Mouse (Mus musculus): ENCODE measurements around the gene Agr3. TPM values are rescaled to one million over a fixed set of nuclear protein-coding genes. Genes with fewer than 3 reads are reported as not detected.

The Agr3 gene
- polyA plus RNA-seq, 1 experiment from 2014 or later, result not detected

DNA sequence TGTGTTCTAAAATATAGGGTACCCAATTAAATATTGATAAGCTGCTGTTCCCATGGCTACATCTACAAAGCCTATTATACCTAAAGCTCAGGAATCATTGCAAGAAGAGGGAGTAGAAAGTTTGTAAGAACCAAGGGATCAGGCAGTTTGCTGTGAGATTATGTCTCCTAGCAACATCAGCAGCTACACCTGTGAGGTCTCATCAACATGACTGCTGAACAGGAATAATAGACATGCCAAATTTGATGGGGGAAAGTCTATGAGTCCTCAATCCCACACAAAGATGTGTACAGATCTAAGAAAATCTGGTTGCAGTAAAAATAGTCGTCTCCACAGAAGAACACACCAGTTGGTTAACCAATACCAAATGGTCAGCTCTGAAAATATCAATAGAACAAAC is 26.3 kb downstream of the Agr3 start:
- no peak overlapping the region for H3K27ac ChIP-seq
- H3K4me3 ChIP-seq, result no peak overlapping the region
- 73% methylated on average over 1 of the region's 1 CpGs for WGBS
- no peaks in the 10 kb centered on the region for H3K4me1 ChIP-seq
- no peaks in the 10 kb centered on the region for H3K27me3 ChIP-seq (ENCODE audit: low read depth, poor library complexity, severe bottlenecking)
- DNase-seq (ENCODE audit: low spot score), result no peak
- H3K9me3 ChIP-seq (replicated peaks), result no peaks in the 10 kb centered on the region
- H3K36me3 ChIP-seq, result no peaks in the 10 kb centered on the region

DNA sequence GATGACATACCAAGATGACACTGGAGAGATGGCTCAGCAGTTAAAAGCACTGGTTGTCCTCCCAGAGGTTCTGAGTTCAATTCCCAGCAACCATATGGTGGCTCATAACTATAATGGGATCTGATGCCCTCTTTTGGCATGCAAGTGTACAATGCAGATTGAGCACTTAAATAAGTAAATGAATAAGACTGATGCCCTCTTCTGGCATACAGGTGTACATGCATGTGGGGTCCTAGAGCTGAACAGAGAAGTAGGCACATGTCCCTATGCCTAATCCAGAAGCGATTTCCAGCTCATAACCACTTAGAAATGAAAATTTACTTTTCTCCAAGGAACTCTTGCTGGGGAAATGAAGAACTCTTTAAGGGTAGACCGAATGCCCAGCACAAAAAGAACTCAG is 31.8 kb downstream of the Agr3 start:
- no peak for DNase-seq (ENCODE audit: low spot score)
- H3K27ac ChIP-seq, result no peak overlapping the region
- no peaks in the 10 kb centered on the region for H3K27me3 ChIP-seq (ENCODE audit: low read depth, poor library complexity, severe bottlenecking)
- no peak overlapping the region for H3K4me3 ChIP-seq
- no peaks in the 10 kb centered on the region for H3K36me3 ChIP-seq
- no peaks in the 10 kb centered on the region for H3K4me1 ChIP-seq
- 79% methylated on average over 2 of the region's 2 CpGs for WGBS
- no peaks in the 10 kb centered on the region for H3K9me3 ChIP-seq (replicated peaks)

DNA sequence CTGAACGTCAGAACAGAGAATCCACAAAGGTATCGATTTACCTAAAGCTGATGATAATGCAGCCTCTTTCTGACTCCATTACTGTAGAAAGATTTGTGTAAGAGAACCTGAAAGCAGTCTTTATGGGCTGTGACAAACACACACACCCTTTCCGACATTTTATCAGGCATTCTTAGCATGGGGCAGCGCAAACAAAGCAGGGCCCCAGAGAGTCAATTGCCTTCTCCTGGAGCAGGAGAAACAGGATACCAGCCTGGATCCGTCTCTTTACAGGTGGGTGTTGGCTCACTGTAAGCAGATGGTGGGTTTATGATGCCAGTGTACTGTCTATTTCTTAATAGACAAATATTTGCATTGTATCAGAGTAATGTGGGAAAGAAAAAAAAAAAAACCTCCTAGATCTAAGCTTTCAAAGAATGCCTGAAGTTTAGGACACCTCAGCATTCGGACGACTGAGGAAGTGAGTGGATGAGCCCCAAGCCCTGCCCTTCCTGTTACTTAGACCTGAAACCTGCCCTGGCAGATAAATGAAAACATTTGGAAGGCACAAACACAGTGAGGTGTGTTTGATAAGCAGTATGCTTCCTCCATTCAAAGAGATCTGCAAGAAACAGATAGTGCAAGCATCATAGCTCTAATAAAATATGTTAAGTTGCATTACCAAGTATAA is 40.8 kb downstream of the Agr3 start:
- no peak overlapping the region for H3K27ac ChIP-seq

GRCm38 (mm10) chr12:35966768-35967141 is 41.3 kb downstream of the Agr3 start:
- no peak overlapping the region for H3K4me3 ChIP-seq
- no peaks in the 10 kb centered on the region for H3K36me3 ChIP-seq
- H3K27me3 ChIP-seq (ENCODE audit: low read depth, poor library complexity, severe bottlenecking), result no peaks in the 10 kb centered on the region
- WGBS, result 80% methylated on average over 7 of the region's 7 CpGs
- no peak for DNase-seq (ENCODE audit: low spot score)
- H3K9me3 ChIP-seq (replicated peaks), result no peaks in the 10 kb centered on the region
- H3K27ac ChIP-seq, result no peak overlapping the region
- H3K4me1 ChIP-seq, result no peaks in the 10 kb centered on the region

More for the DNA sequence above, 40.8 kb downstream of the Agr3 start:
- Histone ChIP-seq H3K4me3 (no peak overlapping the region), H3K27me3 (ENCODE audit: low read depth, poor library complexity, severe bottlenecking) (no peaks in the 10 kb centered on the region), H3K9me3 (replicated peaks) (no peaks in the 10 kb centered on the region), H3K4me1 (no peaks in the 10 kb centered on the region), H3K36me3 (no peaks in the 10 kb centered on the region)
- WGBS, result 63% methylated on average over 7 of the region's 7 CpGs
- DNase-seq (ENCODE audit: low spot score), result no peak

- H3K27ac ChIP-seq, result no peak overlapping the region
- H3K27me3 ChIP-seq (ENCODE audit: low read depth, poor library complexity, severe bottlenecking), result no peaks in the 10 kb centered on the region
- H3K9me3 ChIP-seq (replicated peaks), result no peaks in the 10 kb centered on the region
- no peaks in the 10 kb centered on the region for H3K4me1 ChIP-seq
- no peaks in the 10 kb centered on the region for H3K36me3 ChIP-seq
- no peak for DNase-seq (ENCODE audit: low spot score)
- no peak overlapping the region for H3K4me3 ChIP-seq
- 93% methylated on average over 3 of the region's 3 CpGs for WGBS
These were observed 50.5 kb downstream of the Agr3 start for GRCm38 (mm10) chr12:35975898-35976297.

GRCm38 (mm10) chr12:35977633-35978246 is 52.3 kb downstream of the Agr3 start:
- H3K9me3 ChIP-seq (replicated peaks), result no peaks in the 10 kb centered on the region
- no peak overlapping the region for H3K27ac ChIP-seq
- H3K4me3 ChIP-seq, result no peak overlapping the region
- peaks cover 6% of the 10 kb centered on the region for H3K4me1 ChIP-seq
- WGBS, result 44% methylated on average over 6 of the region's 6 CpGs
- no peak for DNase-seq (ENCODE audit: low spot score)
- H3K27me3 ChIP-seq (ENCODE audit: low read depth, poor library complexity, severe bottlenecking), result no peaks in the 10 kb centered on the region
- no peaks in the 10 kb centered on the region for H3K36me3 ChIP-seq

DNA sequence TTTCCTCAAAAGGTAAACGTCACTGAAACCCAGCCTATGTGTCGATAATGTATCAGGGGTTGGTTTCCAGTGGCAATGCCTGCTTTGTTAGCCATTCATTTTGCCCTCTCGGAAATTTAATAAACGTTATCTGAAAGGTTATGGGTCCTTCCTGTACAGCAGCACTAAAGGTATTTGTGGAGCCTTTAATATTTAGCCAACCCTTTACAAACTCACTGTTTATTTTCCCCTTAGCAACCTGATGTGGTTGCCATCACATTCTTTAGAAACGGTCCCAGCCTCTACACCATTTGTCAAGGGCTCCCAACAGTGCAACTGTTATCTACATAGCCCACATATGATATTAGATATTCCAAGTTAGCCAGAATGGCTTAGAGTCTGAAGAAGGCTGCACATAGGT is 54.2 kb downstream of the Agr3 start:
- H3K4me3 ChIP-seq, result no peak overlapping the region
- H3K36me3 ChIP-seq, result no peaks in the 10 kb centered on the region
- peaks cover 6% of the 10 kb centered on the region for H3K4me1 ChIP-seq
- H3K9me3 ChIP-seq (replicated peaks), result no peaks in the 10 kb centered on the region
- no peak overlapping the region for H3K27ac ChIP-seq
- no peak for DNase-seq (ENCODE audit: low spot score)
- no peaks in the 10 kb centered on the region for H3K27me3 ChIP-seq (ENCODE audit: low read depth, poor library complexity, severe bottlenecking)
- 89% methylated on average over 5 of the region's 5 CpGs for WGBS

DNA sequence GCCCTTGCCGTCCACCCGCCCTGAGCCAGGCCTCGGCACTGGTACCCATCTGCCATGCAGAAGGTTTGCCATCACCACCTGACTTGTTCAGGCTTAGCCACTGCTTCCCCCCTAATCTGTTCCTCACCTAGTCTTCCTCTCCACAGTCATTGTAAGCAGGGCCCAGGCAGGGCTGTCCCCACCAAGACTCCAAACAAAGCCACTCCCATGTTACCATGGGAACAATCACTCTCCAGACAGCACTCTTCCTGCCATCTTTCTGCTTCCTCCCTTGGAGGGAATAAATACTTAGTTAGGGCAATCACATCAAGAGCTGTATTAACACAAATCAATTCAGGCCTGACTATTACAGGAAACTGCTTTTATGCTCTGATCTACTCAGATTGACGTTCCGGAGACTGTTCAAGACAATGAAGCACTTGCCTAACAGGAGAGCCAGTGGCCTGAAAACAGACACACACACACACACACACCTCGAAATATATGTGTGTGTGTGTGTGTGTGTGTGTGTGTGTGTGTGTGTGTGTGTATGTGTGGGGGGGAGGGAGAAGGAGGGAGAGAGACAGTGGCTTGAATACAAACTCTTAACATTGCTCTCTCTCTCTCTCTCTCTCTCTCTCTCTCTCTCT is 56.4 kb downstream of the Agr3 start:
- Histone ChIP-seq H3K36me3 (no peaks in the 10 kb centered on the region), H3K4me1 (peaks cover 6% of the 10 kb centered on the region), H3K27ac (no peak overlapping the region), H3K9me3 (replicated peaks) (no peaks in the 10 kb centered on the region), H3K27me3 (ENCODE audit: low read depth, poor library complexity, severe bottlenecking) (no peaks in the 10 kb centered on the region), H3K4me3 (no peak overlapping the region)
- DNase-seq (ENCODE audit: low spot score), result no peak
- 66% methylated on average over 6 of the region's 6 CpGs for WGBS

GRCm38 (mm10) chr12:35983472-35983871 is 58.1 kb downstream of the Agr3 start:
- H3K27me3 ChIP-seq (ENCODE audit: low read depth, poor library complexity, severe bottlenecking), result no peaks in the 10 kb centered on the region
- whole genome bisulfite sequencing, result 97% methylated on average over 9 of the region's 9 CpGs
- no peaks in the 10 kb centered on the region for H3K36me3 ChIP-seq
- peaks cover 6% of the 10 kb centered on the region for H3K4me1 ChIP-seq
- no peaks in the 10 kb centered on the region for H3K9me3 ChIP-seq (replicated peaks)
- H3K27ac ChIP-seq, result no peak overlapping the region
- no peak overlapping the region for H3K4me3 ChIP-seq
- DNase-seq (ENCODE audit: low spot score), result no peak

GRCm38 (mm10) chr12:35984743-35985142 is 59.3 kb downstream of the Agr3 start:
- no peak overlapping the region for H3K27ac ChIP-seq
- H3K36me3 ChIP-seq, result no peaks in the 10 kb centered on the region
- WGBS, result 90% methylated on average over 5 of the region's 5 CpGs
- peaks cover 6% of the 10 kb centered on the region for H3K4me1 ChIP-seq
- H3K9me3 ChIP-seq (replicated peaks), result no peaks in the 10 kb centered on the region
- H3K27me3 ChIP-seq (ENCODE audit: low read depth, poor library complexity, severe bottlenecking), result no peaks in the 10 kb centered on the region
- no peak overlapping the region for H3K4me3 ChIP-seq
- DNase-seq (ENCODE audit: low spot score), result no peak

- H3K9me3 ChIP-seq (replicated peaks), result no peaks in the 10 kb centered on the region
- no peaks in the 10 kb centered on the region for H3K27me3 ChIP-seq (ENCODE audit: low read depth, poor library complexity, severe bottlenecking)
- WGBS, result 77% methylated on average over 9 of the region's 9 CpGs
- H3K4me1 ChIP-seq, result 0 out of 2 replicates have a peak, but pooled peaks cover 3% of the 10 kb centered on the region
- no peak within 1 kb of the TSS for H3K4me3 ChIP-seq
- no peak within 1 kb of the TSS for H3K27ac ChIP-seq
- no peak for DNase-seq (ENCODE audit: low spot score)
- no peaks in the 10 kb centered on the region for H3K36me3 ChIP-seq
These were observed 67.3 kb downstream of the Agr3 start, which contains the start of gene Agr2 for GRCm38 (mm10) chr12:35992711-35993110. Gene Agr2, plus strand, starts transcription at chr12:35992907.

- H3K4me3 ChIP-seq, result no peak overlapping the region
- WGBS, result 91% methylated on average over 3 of the region's 3 CpGs
These were observed 68.2 kb downstream of the Agr3 start for GRCm38 (mm10) chr12:35993583-35993982.

DNA sequence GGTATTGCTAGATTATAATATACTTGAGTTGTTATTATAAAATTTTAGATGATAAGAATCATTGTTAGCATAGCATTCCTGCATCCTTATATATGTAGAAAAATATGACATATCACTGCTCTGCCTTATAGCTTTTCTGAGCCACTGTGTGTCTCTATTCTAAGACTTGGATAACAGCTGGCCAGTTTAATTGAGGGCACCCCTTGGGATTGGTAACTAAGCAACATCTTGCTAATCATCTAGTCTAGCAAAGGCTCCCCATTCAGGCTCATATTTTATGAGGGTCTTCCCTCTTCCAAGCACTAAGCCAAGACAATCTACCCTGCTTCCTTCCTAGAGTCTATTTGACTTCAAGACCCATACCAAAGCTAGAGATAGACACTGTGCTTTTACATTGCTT is 68.7 kb downstream of the Agr3 start:
- no peaks in the 10 kb centered on the region for H3K9me3 ChIP-seq (replicated peaks)
- 0 out of 2 replicates have a peak, but pooled peaks cover 3% of the 10 kb centered on the region for H3K4me1 ChIP-seq
- no peaks in the 10 kb centered on the region for H3K36me3 ChIP-seq
- H3K4me3 ChIP-seq, result no peak overlapping the region
- no peaks in the 10 kb centered on the region for H3K27me3 ChIP-seq (ENCODE audit: low read depth, poor library complexity, severe bottlenecking)
- no peak for DNase-seq (ENCODE audit: low spot score)
- H3K27ac ChIP-seq, result no peak overlapping the region

More at GRCm38 (mm10) chr12:35993583-35993982, 68.2 kb downstream of the Agr3 start:
- no peaks in the 10 kb centered on the region for H3K9me3 ChIP-seq (replicated peaks)
- no peaks in the 10 kb centered on the region for H3K36me3 ChIP-seq
- DNase-seq (ENCODE audit: low spot score), result no peak
- H3K27ac ChIP-seq, result no peak overlapping the region
- H3K27me3 ChIP-seq (ENCODE audit: low read depth, poor library complexity, severe bottlenecking), result no peaks in the 10 kb centered on the region
- H3K4me1 ChIP-seq, result 0 out of 2 replicates have a peak, but pooled peaks cover 3% of the 10 kb centered on the region

All from limb, embryonic 10.5 days (tissue).